Mouse (Mus musculus): ENCODE measurements around the gene Zfp108. TPM values are rescaled to one million over a fixed set of nuclear protein-coding genes. Genes with fewer than 3 reads are reported as not detected.

The Zfp108 gene
- polyA plus RNA-seq, 1 experiment from 2014 or later, result 3.8 TPM

GRCm38 (mm10) chr7:24299823-24300481 is 45.4 kb downstream of the Zfp108 start:
- under 1% methylated on average over 18 of the region's 18 CpGs for WGBS
- Histone ChIP-seq H3K4me2 (replicated peaks) (peak overlapping the region; percentile 90), H3K27me3 (no peaks in the 10 kb centered on the region), H3K27ac (replicated peaks) (peak overlapping the region; percentile 94), H3K4me1 (peaks cover 14% of the 10 kb centered on the region), H3K9ac (replicated peaks) (peak overlapping the region; percentile 76), H3K36me3 (peaks cover 43% of the 10 kb centered on the region), H3K9me3 (no peaks in the 10 kb centered on the region), H3K4me3 (peak overlapping the region; percentile 78)
- peak; percentile 28 for ATAC-seq (ENCODE audit: low FRiP score, low read depth)

- peak; percentile 77 for ATAC-seq (ENCODE audit: low FRiP score, low read depth)
- peaks cover 38% of the 10 kb centered on the region for H3K36me3 ChIP-seq
- H3K27ac ChIP-seq (replicated peaks), result peak within 1 kb of the TSS; percentile 66
- peak within 1 kb of the TSS; percentile 78 for H3K4me3 ChIP-seq
- no peaks in the 10 kb centered on the region for H3K27me3 ChIP-seq
- no peaks in the 10 kb centered on the region for H3K9me3 ChIP-seq
- H3K4me2 ChIP-seq (replicated peaks), result peak within 1 kb of the TSS; percentile 90
- peaks cover 14% of the 10 kb centered on the region for H3K4me1 ChIP-seq
- WGBS, result 1% methylated on average over 13 of the region's 13 CpGs
- H3K9ac ChIP-seq (replicated peaks), result peak within 1 kb of the TSS; percentile 40
Observed at GRCm38 (mm10) chr7:24300771-24301282, 46.2 kb downstream of the Zfp108 start, which contains the start of gene Zfp61. Gene Zfp61 (minus strand): TSS chr7:24301232.

Other genes with a start within 250 kb of the Zfp108 start
- gene Vmn1r183, start 201.5 kb upstream of the Zfp108 start, polyA plus RNA-seq (2016; fragmentation: Nextera tagmentation; extraction: Ambion mirVana), result not detected in 2 replicates
- 32.4 and 34.9 TPM in 2 replicates for gene Zfp180, start 172.9 kb upstream of the Zfp108 start, polyA plus RNA-seq (2016; fragmentation: Nextera tagmentation; extraction: Ambion mirVana)
- 8.1 and 8.3 TPM in 2 replicates for gene Zfp112, start 142.5 kb upstream of the Zfp108 start, polyA plus RNA-seq (2016; fragmentation: Nextera tagmentation; extraction: Ambion mirVana)
- gene Zfp235, start 120.6 kb upstream of the Zfp108 start, polyA plus RNA-seq (2016; fragmentation: Nextera tagmentation; extraction: Ambion mirVana), result 15.3 and 17.1 TPM in 2 replicates
- gene Zfp114, start 79.7 kb upstream of the Zfp108 start, polyA plus RNA-seq (2016; fragmentation: Nextera tagmentation; extraction: Ambion mirVana), result 6.1 and 7.4 TPM in 2 replicates
- 8.3 and 10.7 TPM in 2 replicates for gene Zfp111, start 43.4 kb upstream of the Zfp108 start, polyA plus RNA-seq (2016; fragmentation: Nextera tagmentation; extraction: Ambion mirVana)
- 3.8 and 5.2 TPM in 2 replicates for gene Zfp109, start 17.2 kb upstream of the Zfp108 start, polyA plus RNA-seq (2016; fragmentation: Nextera tagmentation; extraction: Ambion mirVana)
- gene Zfp93, start 15.6 kb downstream of the Zfp108 start, polyA plus RNA-seq (2016; fragmentation: Nextera tagmentation; extraction: Ambion mirVana), result 7.1 and 7.7 TPM in 2 replicates
- 45.1 and 45.4 TPM in 2 replicates for gene Zfp61, start 46.4 kb downstream of the Zfp108 start, polyA plus RNA-seq (2016; fragmentation: Nextera tagmentation; extraction: Ambion mirVana)
- gene Zfp94, start 61.9 kb downstream of the Zfp108 start, polyA plus RNA-seq (2016; fragmentation: Nextera tagmentation; extraction: Ambion mirVana), result 16.6 and 18.1 TPM in 2 replicates
- not detected in 2 replicates for gene Tescl, start 79.1 kb downstream of the Zfp108 start, polyA plus RNA-seq (2016; fragmentation: Nextera tagmentation; extraction: Ambion mirVana)
- gene Lypd5, start 94.4 kb downstream of the Zfp108 start, polyA plus RNA-seq (2016; fragmentation: Nextera tagmentation; extraction: Ambion mirVana), result not detected in 2 replicates
- gene Kcnn4, start 115.5 kb downstream of the Zfp108 start, polyA plus RNA-seq (2016; fragmentation: Nextera tagmentation; extraction: Ambion mirVana), result 1.1 and 1.8 TPM in 2 replicates
- gene Smg9, start 144.8 kb downstream of the Zfp108 start, polyA plus RNA-seq (2016; fragmentation: Nextera tagmentation; extraction: Ambion mirVana), result 30.9 and 32.4 TPM in 2 replicates
- gene Irgc1, start 197.5 kb downstream of the Zfp108 start, polyA plus RNA-seq (2016; fragmentation: Nextera tagmentation; extraction: Ambion mirVana), result not detected in 2 replicates
- gene Plaur, start 207.7 kb downstream of the Zfp108 start, polyA plus RNA-seq (2016; fragmentation: Nextera tagmentation; extraction: Ambion mirVana), result 0.60 and 1.2 TPM in 2 replicates
- 38.8 and 43.6 TPM in 2 replicates for gene Cadm4, start 227.2 kb downstream of the Zfp108 start, polyA plus RNA-seq (2016; fragmentation: Nextera tagmentation; extraction: Ambion mirVana)